Mouse (Mus musculus): ENCODE measurements around the gene Foxk2.

DNA sequence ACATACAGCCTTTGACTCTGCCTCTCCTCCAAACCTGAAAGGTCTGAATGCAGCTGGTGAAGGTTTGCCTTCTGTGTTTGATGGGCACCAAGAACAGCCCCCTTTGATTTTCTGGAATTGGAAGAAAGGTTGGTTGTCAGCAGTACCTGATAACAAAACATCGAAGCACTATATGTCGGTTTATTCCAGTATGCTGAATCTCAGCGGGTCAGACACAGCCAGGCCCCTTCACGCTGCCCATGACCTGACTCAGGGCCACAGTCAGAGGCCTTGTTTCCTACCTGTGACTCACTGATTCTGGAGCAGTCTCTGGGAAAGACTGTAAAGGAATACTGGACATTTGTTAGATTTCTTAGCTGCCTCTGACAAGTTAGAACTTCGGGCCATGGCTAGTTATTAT, 35.0 kb downstream of the Foxk2 start:
- no peak for TF ChIP-seq CTCF (IDR thresholded peaks at IDR 0.05; ENCODE audit: borderline replicate concordance, insufficient read depth, low read length)
- TF ChIP-seq POLR2A (IDR thresholded peaks at IDR 0.05; ENCODE audit: low read depth, low read length) = no peak

Measured in embryonic fibroblast, embryonic 13.5 days (primary cell).